Comparison of ENCODE assay signal across 8 mouse cellular contexts in genomic region chr2:30057223-30057904, GRCm38 (mm10). TPM values are rescaled to one million over a fixed set of nuclear protein-coding genes. Genes with fewer than 3 reads are reported as not detected.
DNase-seq lines count a peak whose midpoint lies in the region; ATAC-seq and TF ChIP-seq lines count a peak whose summit lies in the region.

Gene Set (plus strand): TSS chr2:30057378.

- no peak within 1 kb of the TSS for H3K9ac ChIP-seq in limb, embryonic 14.5 days (ENCODE audit: low read depth, low read length, severe bottlenecking)
- no peak within 1 kb of the TSS for H3K9ac ChIP-seq in neural tube, embryonic 14.5 days (replicated peaks; ENCODE audit: low read depth, low read length)

- no peak within 1 kb of the TSS for H3K4me2 ChIP-seq in limb, embryonic 14.5 days (replicated peaks; ENCODE audit: low read depth, low read length, severe bottlenecking)
- H3K4me2 ChIP-seq in neural tube, embryonic 14.5 days (ENCODE audit: low read depth, low read length), result no peak within 1 kb of the TSS

- H3K36me3 ChIP-seq in forebrain, embryonic 10.5 days (replicated peaks), result no peaks in the 10 kb centered on the region
- no peaks in the 10 kb centered on the region for H3K36me3 ChIP-seq in limb, embryonic 14.5 days (ENCODE audit: control insufficient read depth, insufficient read depth, low read length)
- no peaks in the 10 kb centered on the region for H3K36me3 ChIP-seq in neural tube, embryonic 14.5 days (ENCODE audit: control insufficient read depth, insufficient read depth, low read length)

- no peak within 1 kb of the TSS for H3K27ac ChIP-seq in layer of hippocampus, adult 2 months
- H3K27ac ChIP-seq in forebrain, embryonic 10.5 days, result 0 out of 2 replicates have a peak within 1 kb of the TSS, but pooled peaks have one; percentile 11
- no peak within 1 kb of the TSS for H3K27ac ChIP-seq in limb, embryonic 14.5 days (replicated peaks; ENCODE audit: low read depth, low read length)
- no peak within 1 kb of the TSS for H3K27ac ChIP-seq in neural tube, embryonic 14.5 days (ENCODE audit: low read depth, low read length)

- no peak for TF ChIP-seq POLR2A in limb, embryonic 14.5 days (IDR thresholded peaks at IDR 0.05; ENCODE audit: borderline replicate concordance, extremely low read depth, insufficient read depth, insufficient read length)

- 50% methylated on average over 12 of the region's 12 CpGs for WGBS in forebrain, embryonic 10.5 days
- WGBS in limb, embryonic 14.5 days, result 42% methylated on average over 12 of the region's 12 CpGs
- 52% methylated on average over 12 of the region's 12 CpGs for WGBS in neural tube, embryonic 14.5 days

- TF ChIP-seq CTCF in layer of hippocampus, adult 2 months (conservative IDR thresholded peaks at IDR 0.05), result no peak

- ATAC-seq in limb, embryonic 14.5 days (ENCODE audit: low FRiP score, low read depth), result no peak
- ATAC-seq in neural tube, embryonic 14.5 days (ENCODE audit: low read depth), result no peak

- H3K4me1 ChIP-seq in forebrain, embryonic 10.5 days, result peaks cover 27% of the 10 kb centered on the region
- no peaks in the 10 kb centered on the region for H3K4me1 ChIP-seq in limb, embryonic 14.5 days (ENCODE audit: control insufficient read depth, insufficient read depth, low read length)
- peaks cover 4% of the 10 kb centered on the region; the same call in 1 of the 2 replicates for H3K4me1 ChIP-seq in neural tube, embryonic 14.5 days (ENCODE audit: control insufficient read depth, insufficient read depth, low read length)

- no peak within 1 kb of the TSS for H3K4me3 ChIP-seq in layer of hippocampus, adult 2 months
- H3K4me3 ChIP-seq in forebrain, embryonic 10.5 days, result 0 out of 2 replicates have a peak within 1 kb of the TSS, but pooled peaks have one; percentile 3
- H3K4me3 ChIP-seq in limb, embryonic 14.5 days (replicated peaks; ENCODE audit: low read length), result no peak within 1 kb of the TSS
- no peak within 1 kb of the TSS for H3K4me3 ChIP-seq in neural tube, embryonic 14.5 days (ENCODE audit: low read depth, low read length)

- no peaks in the 10 kb centered on the region for H3K9me3 ChIP-seq in forebrain, embryonic 10.5 days
- H3K9me3 ChIP-seq in limb, embryonic 14.5 days (ENCODE audit: control insufficient read depth, low read length), result no peaks in the 10 kb centered on the region
- no peaks in the 10 kb centered on the region for H3K9me3 ChIP-seq in neural tube, embryonic 14.5 days (ENCODE audit: control insufficient read depth, low read length)

- DNase-seq in layer of hippocampus, adult 2 months (ENCODE audit: low spot score in 2 of 2), result no peak
- no peak for DNase-seq in layer of hippocampus, adult 11-12 months (ENCODE audit: low spot score)
- peak; percentile 65 for DNase-seq in WW6 (ENCODE audit: low read depth, low spot score)
- DNase-seq in forebrain, embryonic 10.5 days (ENCODE audit: extremely low spot score, low spot score), result peak; percentile 43
- DNase-seq in heart, postnatal 4 days, result no peak
- no peak for DNase-seq in limb, embryonic 14.5 days (ENCODE audit: low spot score)
- DNase-seq in cerebellum, adult 11 months, result no peak

- no peaks in the 10 kb centered on the region for H3K27me3 ChIP-seq in forebrain, embryonic 10.5 days (ENCODE audit: poor library complexity, severe bottlenecking)
- no peaks in the 10 kb centered on the region for H3K27me3 ChIP-seq in limb, embryonic 14.5 days (ENCODE audit: control insufficient read depth, insufficient read depth, low read length)
- H3K27me3 ChIP-seq in neural tube, embryonic 14.5 days (ENCODE audit: control insufficient read depth, insufficient read depth, low read length), result no peaks in the 10 kb centered on the region

RNA-seq across cellular contexts. Expression of gene Set, which starts in this region (rescaled TPM):
- total RNA-seq in layer of hippocampus, adult 2 months (2021), result 100 to 1,000 TPM; 171 to 197 TPM
- 944 and 983 TPM in 2 replicates for polyA plus RNA-seq in forebrain, embryonic 10.5 days (2016; fragmentation: Nextera tagmentation; extraction: Ambion mirVana)
- total RNA-seq in heart, postnatal 4 days (2021), result 100 to 1,000 TPM; 174 to 185 TPM
- 178 and 295 TPM in 2 replicates for polyA plus RNA-seq in limb, embryonic 14.5 days (2012; rRNA removed)
- 426 and 451 TPM in 2 replicates for polyA plus RNA-seq in limb, embryonic 14.5 days (2014; fragmentation: Nextera tagmentation; extraction: Ambion mirVana)
- 315 and 363 TPM in 2 replicates for polyA plus RNA-seq in neural tube, embryonic 14.5 days (2014; fragmentation: Nextera tagmentation; extraction: Ambion mirVana)

Comparison
In these comparisons a context has a peak if more than half of its experiments do, and no peak if none do; other contexts are left out.
1. DNase-seq: peak in WW6 (single experiment) and forebrain, embryonic 10.5 days (single experiment); none in layer of hippocampus, adult 2 months (0 of 2), layer of hippocampus, adult 11-12 months (single experiment), heart, postnatal 4 days (single experiment), limb, embryonic 14.5 days (single experiment) and cerebellum, adult 11 months (single experiment).